Mouse (Mus musculus) liver, embryonic 12.5 days (tissue): ENCODE measurements around the gene Ang. TPM values are rescaled to one million over a fixed set of nuclear protein-coding genes. Genes with fewer than 3 reads are reported as not detected.

Experiments used
- ATAC-seq: fragments of 200-750 bp; cut with Nextera tagmentation; 2 replicates; pipeline ENCODE4 v1.8.0; 2017; ENCODE audit warnings: moderate number of reproducible peaks, mild to moderate bottlenecking, moderate library complexity
- H3K27ac ChIP-seq: fragments of 300-500 bp; sonication (generic); 2 replicates; pipeline ENCODE4 v1.5.1; 2016; ENCODE audit warnings: mild to moderate bottlenecking
- H3K27me3 ChIP-seq: fragments of 300-500 bp; sonication (generic); replicated peaks from 2 replicates; pipeline ENCODE4 v1.6.1; 2016; ENCODE audit warnings: mild to moderate bottlenecking, moderate library complexity
- H3K36me3 ChIP-seq: fragments of 300-500 bp; sonication (generic); 2 replicates; pipeline ENCODE4 v1.6.1; 2016; ENCODE audit warnings: mild to moderate bottlenecking, moderate library complexity
- H3K4me1 ChIP-seq: fragments of 300-500 bp; sonication (generic); 2 replicates; pipeline ENCODE4 v1.6.1; 2016
- H3K4me2 ChIP-seq: fragments of 300-500 bp; sonication (generic); 2 replicates; pipeline ENCODE4 v1.6.1; 2016; ENCODE audit warnings: mild to moderate bottlenecking, moderate library complexity
- H3K4me3 ChIP-seq: fragments of 300-500 bp; sonication (generic); 2 replicates; pipeline ENCODE4 v1.5.1; 2016; ENCODE audit warnings: mild to moderate bottlenecking, moderate library complexity
- H3K9ac ChIP-seq: fragments of 300-500 bp; sonication (generic); 2 replicates; pipeline ENCODE4 v1.6.1; 2016; ENCODE audit warnings: mild to moderate bottlenecking, moderate library complexity
- H3K9me3 ChIP-seq: fragments of 300-500 bp; sonication (generic); replicated peaks from 2 replicates; pipeline ENCODE4 v1.6.1; 2016; ENCODE audit warnings: mild to moderate bottlenecking, moderate library complexity
- WGBS: fragments of 180-500 bp; shearing (Covaris S2); methylation state at CpG from one replicate; pipeline ENCODE4 v1.1.7; 2016; ENCODE audit not compliant: insufficient replicate concordance; 5-methylcytosine and 5-hydroxymethylcytosine counted together
- polyA plus RNA-seq: library from polyadenylated mRNA; unstranded; fragments of >200 nt; fragmentation: Nextera tagmentation; extraction: Ambion mirVana; gene quantifications from 2 replicates; pipeline ENCODE4 v1.2.1, GENCODE M21; 2016

Gene Ang
- polyA plus RNA-seq, 1 experiment from 2014 or later: 3.5 TPM

- ATAC-seq: no peak
- Histone ChIP-seq H3K27ac (no peak overlapping the region), H3K4me3 (no peak overlapping the region), H3K27me3 (no peaks in the 10 kb centered on the region), H3K9ac (no peak overlapping the region), H3K4me2 (no peak overlapping the region), H3K9me3 (no peaks in the 10 kb centered on the region), H3K36me3 (no peaks in the 10 kb centered on the region), H3K4me1 (peaks cover 25% of the 10 kb centered on the region)
Measured at GRCm38 (mm10) chr14:51106449-51106967, 15.6 kb downstream of the Ang start.

- Histone ChIP-seq H3K36me3 (no peaks in the 10 kb centered on the region), H3K4me2 (no peak overlapping the region), H3K27ac (no peak overlapping the region), H3K4me1 (0 out of 2 replicates have a peak, but pooled peaks cover 4% of the 10 kb centered on the region), H3K4me3 (no peak overlapping the region), H3K27me3 (0 out of 2 replicates have a peak, but pooled peaks cover 14% of the 10 kb centered on the region), H3K9me3 (no peaks in the 10 kb centered on the region), H3K9ac (no peak overlapping the region; the same call in 1 of the 2 replicates)
- ATAC-seq: no peak
- WGBS: 61% methylated on average over 3 of the region's 3 CpGs
Measured at GRCm38 (mm10) chr14:51111966-51112365, 21.0 kb downstream of the Ang start.

- no peak for ATAC-seq
Measured at GRCm38 (mm10) chr14:51113476-51113875, 22.5 kb downstream of the Ang start.

GRCm38 (mm10) chr14:51113916-51114560 lies 23.1 kb downstream of the Ang start, which contains the start of gene Eddm3b:
TSS of gene Eddm3b (plus strand) at chr14:51114426.
- 57% methylated on average over 12 of the region's 12 CpGs for WGBS
- H3K9ac ChIP-seq: no peak within 1 kb of the TSS
- no peak within 1 kb of the TSS for H3K4me2 ChIP-seq
- H3K4me1 ChIP-seq: 0 out of 2 replicates have a peak, but pooled peaks cover 4% of the 10 kb centered on the region
- 0 out of 2 replicates have a peak, but pooled peaks cover 14% of the 10 kb centered on the region for H3K27me3 ChIP-seq
- H3K36me3 ChIP-seq: no peaks in the 10 kb centered on the region
- no peaks in the 10 kb centered on the region for H3K9me3 ChIP-seq
- ATAC-seq: no peak
- H3K4me3 ChIP-seq: no peak within 1 kb of the TSS
- no peak within 1 kb of the TSS for H3K27ac ChIP-seq

More at GRCm38 (mm10) chr14:51113476-51113875, 22.5 kb downstream of the Ang start:
- no peak overlapping the region for H3K9ac ChIP-seq
- H3K4me1 ChIP-seq: 0 out of 2 replicates have a peak, but pooled peaks cover 4% of the 10 kb centered on the region
- H3K27ac ChIP-seq: no peak overlapping the region
- 0 out of 2 replicates have a peak, but pooled peaks cover 14% of the 10 kb centered on the region for H3K27me3 ChIP-seq
- H3K9me3 ChIP-seq: no peaks in the 10 kb centered on the region
- no peak overlapping the region for H3K4me2 ChIP-seq
- no peak overlapping the region for H3K4me3 ChIP-seq
- 45% methylated on average over 9 of the region's 9 CpGs for WGBS
- H3K36me3 ChIP-seq: no peaks in the 10 kb centered on the region

GRCm38 (mm10) chr14:51125684-51126083 lies 34.7 kb downstream of the Ang start:
- Histone ChIP-seq H3K27ac (peak overlapping the region; percentile 32; the same call in 1 of the 2 replicates), H3K4me1 (peaks cover 77% of the 10 kb centered on the region), H3K4me2 (no peak overlapping the region), H3K4me3 (no peak overlapping the region), H3K9ac (no peak overlapping the region), H3K9me3 (no peaks in the 10 kb centered on the region), H3K36me3 (no peaks in the 10 kb centered on the region), H3K27me3 (no peaks in the 10 kb centered on the region)
- 78% methylated on average over 6 of the region's 6 CpGs for WGBS
- ATAC-seq: no peak

- no peaks in the 10 kb centered on the region for H3K9me3 ChIP-seq
- 22% methylated on average over 2 of the region's 2 CpGs for WGBS
- peak overlapping the region; percentile 60 for H3K9ac ChIP-seq
- peaks cover 85% of the 10 kb centered on the region for H3K4me1 ChIP-seq
- peak overlapping the region; percentile 58 for H3K4me2 ChIP-seq
- H3K4me3 ChIP-seq: peak overlapping the region; percentile 12; the same call in 1 of the 2 replicates
- peak overlapping the region; percentile 91 for H3K27ac ChIP-seq
- peak; percentile 86 for ATAC-seq
- H3K36me3 ChIP-seq: no peaks in the 10 kb centered on the region
- H3K27me3 ChIP-seq: no peaks in the 10 kb centered on the region
Measured at GRCm38 (mm10) chr14:51127648-51128258, 36.8 kb downstream of the Ang start.

GRCm38 (mm10) chr14:51128775-51129623 lies 38.0 kb downstream of the Ang start:
- peak overlapping the region; percentile 63 for H3K9ac ChIP-seq
- no peak for ATAC-seq
- peaks cover 82% of the 10 kb centered on the region for H3K4me1 ChIP-seq
- H3K36me3 ChIP-seq: no peaks in the 10 kb centered on the region
- 22% methylated on average over 9 of the region's 9 CpGs for WGBS
- no peaks in the 10 kb centered on the region for H3K9me3 ChIP-seq
- peak overlapping the region; percentile 73 for H3K4me2 ChIP-seq
- no peaks in the 10 kb centered on the region for H3K27me3 ChIP-seq
- peak overlapping the region; percentile 95 for H3K27ac ChIP-seq
- peak overlapping the region; percentile 46 for H3K4me3 ChIP-seq

- peak overlapping the region; percentile 73 for H3K4me2 ChIP-seq
- no peak for ATAC-seq
- no peaks in the 10 kb centered on the region for H3K27me3 ChIP-seq
- H3K9ac ChIP-seq: peak overlapping the region; percentile 63
- H3K27ac ChIP-seq: peak overlapping the region; percentile 95
- 15% methylated on average over 4 of the region's 4 CpGs for WGBS
- no peaks in the 10 kb centered on the region for H3K9me3 ChIP-seq
- peak overlapping the region; percentile 46 for H3K4me3 ChIP-seq
- peaks cover 80% of the 10 kb centered on the region for H3K4me1 ChIP-seq
- no peaks in the 10 kb centered on the region for H3K36me3 ChIP-seq
Measured at GRCm38 (mm10) chr14:51129624-51129975, 38.6 kb downstream of the Ang start.

- peak; percentile 85 for ATAC-seq
- H3K9ac ChIP-seq: peak overlapping the region; percentile 63
- peaks cover 77% of the 10 kb centered on the region for H3K4me1 ChIP-seq
- H3K4me2 ChIP-seq: peak overlapping the region; percentile 73
- H3K27ac ChIP-seq: peak overlapping the region; percentile 95
- H3K36me3 ChIP-seq: no peaks in the 10 kb centered on the region
- 17% methylated on average over 9 of the region's 9 CpGs for WGBS
- H3K27me3 ChIP-seq: no peaks in the 10 kb centered on the region
- H3K9me3 ChIP-seq: no peaks in the 10 kb centered on the region
- H3K4me3 ChIP-seq: peak overlapping the region; percentile 46
Measured at GRCm38 (mm10) chr14:51130315-51130940, 39.5 kb downstream of the Ang start.

GRCm38 (mm10) chr14:51131086-51131815 lies 40.3 kb downstream of the Ang start:
- 46% methylated on average over 7 of the region's 7 CpGs for WGBS
- peak overlapping the region; percentile 73 for H3K4me2 ChIP-seq
- ATAC-seq: no peak
- H3K27me3 ChIP-seq: no peaks in the 10 kb centered on the region
- H3K4me3 ChIP-seq: no peak overlapping the region
- peak overlapping the region; percentile 95 for H3K27ac ChIP-seq
- no peaks in the 10 kb centered on the region for H3K9me3 ChIP-seq
- H3K4me1 ChIP-seq: peaks cover 69% of the 10 kb centered on the region
- H3K9ac ChIP-seq: peak overlapping the region; percentile 63
- H3K36me3 ChIP-seq: no peaks in the 10 kb centered on the region

GRCm38 (mm10) chr14:51132372-51132771 lies 41.4 kb downstream of the Ang start:
- Histone ChIP-seq H3K27ac (peak overlapping the region; percentile 95), H3K9me3 (no peaks in the 10 kb centered on the region), H3K9ac (peak overlapping the region; percentile 63), H3K4me3 (no peak overlapping the region), H3K36me3 (no peaks in the 10 kb centered on the region), H3K4me1 (peaks cover 59% of the 10 kb centered on the region), H3K4me2 (peak overlapping the region; percentile 46), H3K27me3 (no peaks in the 10 kb centered on the region)
- WGBS: 50% methylated on average over 4 of the region's 4 CpGs
- ATAC-seq: peak; percentile 52; the same call in 1 of the 2 replicates
